Mouse (Mus musculus) heart, postnatal 4 days (tissue): Measurements from ENCODE around the gene Cfl1. TPM values are rescaled to one million over a fixed set of nuclear protein-coding genes. Genes with fewer than 3 reads are reported as not detected.
"Not testable (repeated sequence)": the region's sequence is repeated elsewhere in the genome, so short reads cannot be mapped to it uniquely, and the experiment has no call there.

Experiments
- DNase-seq: peaks from one replicate; pipeline ENCODE4 v3.0.0; 2021
- total RNA-seq, 2 experiments: library from RNA; stranded (reverse); gene quantifications; 2 replicates each; pipeline ENCODE4 v1.2.3; 2021

Cfl1 gene
- total RNA-seq, 2 experiments from 2014 or later = 719 to 727 TPM

DNA sequence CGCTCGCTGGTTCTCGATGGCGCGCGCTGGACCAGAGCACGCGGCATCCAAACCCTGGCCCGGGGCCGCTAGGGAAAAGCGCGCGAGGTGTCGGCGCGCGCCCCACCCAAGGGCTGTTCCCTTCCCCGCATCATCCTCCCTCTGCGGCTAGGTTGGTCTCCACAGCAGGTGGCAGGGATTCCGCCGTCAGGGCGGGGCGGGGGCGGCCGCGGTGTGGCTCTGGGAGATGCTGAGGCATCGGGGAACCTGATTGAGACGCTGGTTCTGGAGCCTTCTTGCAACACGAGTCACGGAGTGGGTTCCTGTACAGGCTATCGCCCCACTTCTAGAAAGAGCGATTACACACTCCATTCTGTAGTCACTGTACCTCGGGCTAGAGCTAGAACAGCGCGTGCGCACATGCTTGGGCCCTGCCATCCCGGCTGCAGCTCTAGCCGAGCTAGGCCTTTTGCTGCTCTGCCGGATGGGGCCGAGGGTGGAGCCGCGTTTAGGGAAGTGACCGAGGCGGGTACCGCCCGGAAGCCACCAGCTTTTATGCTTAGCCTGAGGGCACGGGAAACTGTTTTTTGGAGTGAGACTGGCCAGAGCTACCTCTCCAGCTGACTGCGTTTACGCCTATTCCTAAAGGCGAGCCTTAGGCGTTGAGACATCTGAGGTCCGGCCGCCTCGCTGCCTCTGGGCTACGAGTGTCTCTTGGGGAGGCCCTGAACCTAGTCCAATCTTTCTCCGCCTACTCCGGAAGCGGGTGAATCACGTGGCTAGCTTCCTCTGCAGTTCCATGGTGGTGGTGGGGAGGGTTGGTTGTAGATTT, 848 bp downstream of the Cfl1 start:
- peak; percentile 87 for DNase-seq

- no peak for DNase-seq
Observed at GRCm38 (mm10) chr19:5492641-5493040, 2.4 kb downstream of the Cfl1 start.

DNA sequence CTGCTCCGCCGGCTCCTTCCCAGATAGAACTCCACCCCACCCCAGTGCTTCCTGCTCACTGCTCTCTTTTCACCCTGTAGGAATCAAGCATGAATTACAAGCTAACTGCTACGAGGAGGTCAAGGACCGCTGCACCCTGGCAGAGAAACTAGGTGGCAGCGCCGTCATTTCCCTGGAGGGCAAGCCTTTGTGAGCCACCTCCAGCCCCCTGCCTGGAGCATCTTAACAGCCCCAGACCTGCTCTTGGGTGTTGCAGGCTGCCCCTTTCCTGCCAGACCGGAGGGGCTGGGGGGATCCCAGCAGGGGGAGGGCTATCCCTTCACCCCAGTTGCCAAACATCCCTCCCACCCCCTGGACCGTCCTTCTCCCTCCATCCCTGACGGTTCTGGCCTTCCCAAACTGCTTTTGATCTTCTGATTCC, 3.1 kb downstream of the Cfl1 start:
- DNase-seq = not testable (repeated sequence)

DNA sequence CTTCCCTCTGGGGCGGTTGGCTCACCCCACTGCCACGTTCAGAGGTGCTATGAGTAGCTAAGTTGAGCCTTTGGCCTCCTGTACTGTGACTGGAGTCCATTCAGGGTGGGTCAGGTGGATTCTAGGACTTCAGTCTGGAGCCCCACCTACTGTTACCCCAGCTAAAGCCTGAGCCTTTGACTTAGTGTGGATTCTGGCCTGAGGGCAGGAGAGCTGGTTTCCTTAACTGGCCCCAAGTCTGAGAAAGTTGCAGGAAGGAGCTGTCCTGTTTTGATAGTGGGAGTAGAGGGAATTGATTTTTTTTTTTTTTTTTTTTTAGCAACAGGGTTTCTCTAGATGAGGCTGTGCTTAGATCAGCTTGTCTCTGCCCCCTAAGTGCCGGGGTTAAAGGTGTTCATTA, 4.1 kb downstream of the Cfl1 start:
- no peak for DNase-seq

DNA sequence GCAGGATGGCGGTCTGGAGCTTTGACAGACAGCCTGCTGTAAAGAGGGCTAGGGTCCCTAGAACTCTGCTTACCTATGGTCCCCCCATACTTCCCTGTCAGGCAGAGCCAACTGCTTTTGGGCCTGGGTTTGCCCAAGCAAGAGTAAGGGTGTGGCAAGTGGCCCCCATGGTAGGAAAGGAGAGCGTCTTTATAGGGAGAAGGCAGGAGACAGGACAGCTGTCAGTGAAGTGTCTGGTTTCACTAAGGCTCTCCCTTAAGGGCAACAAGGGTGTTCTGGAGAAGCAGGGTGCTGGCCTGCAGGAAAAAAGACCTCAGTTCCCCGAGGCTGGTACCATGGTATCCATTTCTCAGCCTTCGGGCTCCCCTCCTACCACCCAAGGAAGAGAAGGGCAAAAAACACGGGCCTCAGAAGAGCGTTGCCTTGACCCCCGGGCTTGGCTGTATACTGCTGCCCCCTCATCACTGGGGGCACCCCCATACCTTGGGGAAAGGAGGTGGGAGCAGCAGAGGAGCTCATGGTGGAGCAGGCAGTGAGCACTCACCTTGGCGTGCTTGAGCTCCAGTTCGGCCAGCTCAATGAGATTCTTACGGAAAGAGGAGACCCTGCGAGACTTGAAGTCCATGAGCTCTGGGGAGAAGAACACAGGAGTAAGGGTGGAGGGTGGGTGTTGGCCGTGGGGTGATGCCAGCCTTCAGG, 5.2 kb downstream of the Cfl1 start:
- no peak for DNase-seq

- no peak for DNase-seq
Observed at GRCm38 (mm10) chr19:5496052-5496370, 5.8 kb downstream of the Cfl1 start.

- no peak for DNase-seq
Observed at GRCm38 (mm10) chr19:5500330-5500875, 10.1 kb downstream of the Cfl1 start.

GRCm38 (mm10) chr19:5503687-5504086, 13.4 kb downstream of the Cfl1 start, which contains the start of gene 1700020D05Rik:
Gene 1700020D05Rik (minus strand): TSS chr19:5503787.
- no peak for DNase-seq

- peak; percentile 97 for DNase-seq
Observed at GRCm38 (mm10) chr19:5510031-5511026, 20.1 kb downstream of the Cfl1 start, which contains the start of gene Snx32. Gene Snx32 (minus strand): TSS chr19:5510538.

- DNase-seq = no peak
Observed at GRCm38 (mm10) chr19:5511074-5511632, 20.9 kb downstream of the Cfl1 start.

- DNase-seq = no peak
Observed at GRCm38 (mm10) chr19:5512091-5513004, 22.1 kb downstream of the Cfl1 start.

- no peak for DNase-seq
Observed at GRCm38 (mm10) chr19:5513005-5513349, 22.7 kb downstream of the Cfl1 start.

DNA sequence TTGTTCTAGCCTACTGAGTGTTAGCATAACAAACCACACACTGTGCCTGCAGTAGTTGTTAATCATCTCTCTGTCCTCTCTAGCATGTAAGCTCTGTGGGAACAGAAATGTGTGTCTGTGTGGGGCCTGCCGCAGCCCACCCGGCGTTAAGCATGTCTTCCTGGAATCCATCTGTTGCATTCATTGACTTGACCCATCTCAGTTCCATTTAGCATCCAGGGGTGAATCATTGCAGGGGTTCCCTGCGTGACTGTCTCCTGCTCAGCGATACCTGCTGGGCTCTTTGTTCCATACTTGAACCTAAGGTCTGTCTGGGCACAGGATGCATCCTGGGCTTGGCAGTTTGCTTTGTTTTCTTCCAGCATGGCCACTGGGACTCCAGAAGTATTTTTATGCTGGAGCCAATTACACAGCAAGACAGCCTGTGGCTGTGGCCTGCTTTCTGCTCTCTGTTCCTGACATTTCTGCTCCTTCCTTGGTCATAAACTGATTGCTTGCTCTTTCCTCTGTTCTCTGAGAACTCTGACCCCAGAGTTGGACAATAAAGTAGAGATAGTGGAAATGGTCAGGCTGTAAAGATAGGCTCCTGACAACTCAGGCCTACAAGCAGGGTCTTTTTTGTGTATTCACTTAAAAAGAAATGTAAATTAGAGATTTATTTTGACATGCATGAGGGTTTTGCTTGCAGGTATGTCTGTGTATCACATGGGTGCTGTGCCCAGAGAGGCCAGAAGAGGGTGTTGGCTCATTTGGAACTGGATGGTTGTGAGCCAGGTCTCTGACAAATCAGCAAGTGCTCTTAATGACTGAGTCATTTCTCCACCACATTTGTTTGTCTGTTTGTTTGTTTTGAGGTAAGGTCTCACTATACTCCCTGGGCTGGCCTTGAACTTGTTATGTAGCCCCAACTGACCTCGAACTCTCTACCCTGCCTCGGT, 25.9 kb downstream of the Cfl1 start:
- DNase-seq = no peak

DNA sequence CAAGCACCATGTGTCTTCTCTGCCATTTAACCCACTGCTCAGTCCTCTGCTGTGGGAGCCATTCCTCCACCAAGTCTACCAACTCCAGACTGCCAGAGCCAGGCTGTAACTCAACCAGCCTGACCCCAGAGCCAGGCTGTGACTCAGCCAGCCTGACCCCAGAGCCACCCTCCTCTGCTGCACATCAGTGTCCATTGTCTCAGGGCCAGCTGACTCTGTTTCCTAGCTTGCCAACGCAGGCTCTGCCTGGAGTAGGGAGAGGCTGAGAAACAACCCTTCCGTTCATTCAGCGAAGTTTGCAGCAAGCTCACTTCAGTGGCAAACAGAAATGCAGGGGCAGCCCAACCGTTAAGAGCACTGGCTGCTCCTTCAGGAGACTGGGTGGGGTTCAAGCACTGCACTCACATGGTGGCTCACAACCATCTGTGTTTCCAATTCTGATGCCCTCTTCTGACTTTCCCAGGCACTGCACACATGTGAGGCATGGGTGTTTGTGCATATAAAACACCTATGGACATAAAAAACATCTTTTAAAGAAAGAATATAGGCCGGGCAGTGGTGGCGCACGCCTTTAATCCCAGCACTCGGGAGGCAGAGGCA, 26.8 kb downstream of the Cfl1 start:
- no peak for DNase-seq

GRCm38 (mm10) chr19:5518721-5519120, 28.5 kb downstream of the Cfl1 start:
- DNase-seq = no peak

DNA sequence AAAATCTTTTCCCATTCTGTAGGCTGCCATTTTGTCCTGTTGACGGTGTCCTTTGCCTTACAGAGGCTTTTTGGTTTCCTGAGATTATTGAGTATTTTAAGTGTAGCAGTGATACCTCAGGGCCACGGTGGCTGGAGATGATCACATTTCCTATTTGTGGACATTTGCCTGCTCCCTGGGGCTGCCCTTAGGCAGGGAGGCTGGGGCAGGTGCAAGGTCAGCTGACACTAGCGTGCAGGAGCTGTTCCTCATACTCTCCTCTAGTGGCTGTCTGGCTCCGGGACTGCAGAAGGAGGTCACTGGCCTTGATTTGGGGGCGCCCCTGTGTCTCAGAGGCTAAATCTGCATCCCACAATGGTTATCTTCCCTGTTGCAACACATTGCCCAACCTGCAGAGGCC, 34.9 kb downstream of the Cfl1 start:
- no peak for DNase-seq

GRCm38 (mm10) chr19:5529325-5530137, 39.3 kb downstream of the Cfl1 start:
- peak; percentile 99 for DNase-seq

GRCm38 (mm10) chr19:5530138-5530524, 39.9 kb downstream of the Cfl1 start:
- no peak for DNase-seq
